In genomic region chr2:116077716-116078115, GRCm38 (mm10) we compare ENCODE assay signal across 15 mouse cellular contexts. TPM values are rescaled to one million over a fixed set of nuclear protein-coding genes. Genes with fewer than 3 reads are reported as not detected.
"Had no signal": no experiment of that assay in that cellular context is flagged by ENCODE, and none has a peak within 500 bp of the region (broad histone marks: within the 10 kb centered on the region; RNA-seq: fewer than 3 reads in every experiment).

No protein-coding gene starts in this region.

- H3K9me3 ChIP-seq: liver, embryonic 13.5 days; lung, embryonic 15.5 days had no signal

- H3K36me3 ChIP-seq: limb, embryonic 12.5 days; liver, embryonic 13.5 days; lung, embryonic 15.5 days; midbrain, embryonic 12.5 days; neural tube, embryonic 13.5 days had no signal

- H3K4me3 ChIP-seq: limb, embryonic 12.5 days; liver, embryonic 13.5 days; lung, embryonic 15.5 days; midbrain, embryonic 12.5 days; neural tube, embryonic 13.5 days had no signal

- DNase-seq: kidney, adult 9 months; kidney, postnatal 10 days; layer of hippocampus, adult 9-11 months; layer of hippocampus, postnatal 36 days; liver; liver, embryonic 13.5 days; liver, postnatal 0 days; retina, postnatal 1 day; thymus, postnatal 4 days had no signal

- H3K27ac ChIP-seq: limb, embryonic 12.5 days; liver, embryonic 13.5 days; lung, embryonic 15.5 days; midbrain, embryonic 12.5 days; neural tube, embryonic 13.5 days; stomach, postnatal 0 days had no signal

RNA-seq across cellular contexts. Expression of gene Meis2, which starts 12.1 kb away (rescaled TPM):
- total RNA-seq: megakaryocyte-erythroid progenitor cell, adult 5-6 weeks had no signal
